Mouse (Mus musculus) NIH3T3 (cell line): Measurements from ENCODE around the gene Mep1a.

Experiments
- DNase-seq: peaks from one replicate; pipeline ENCODE4 v3.0.0-alpha.2; 2012; ENCODE audit warnings: low read depth

The Mep1a gene

DNA sequence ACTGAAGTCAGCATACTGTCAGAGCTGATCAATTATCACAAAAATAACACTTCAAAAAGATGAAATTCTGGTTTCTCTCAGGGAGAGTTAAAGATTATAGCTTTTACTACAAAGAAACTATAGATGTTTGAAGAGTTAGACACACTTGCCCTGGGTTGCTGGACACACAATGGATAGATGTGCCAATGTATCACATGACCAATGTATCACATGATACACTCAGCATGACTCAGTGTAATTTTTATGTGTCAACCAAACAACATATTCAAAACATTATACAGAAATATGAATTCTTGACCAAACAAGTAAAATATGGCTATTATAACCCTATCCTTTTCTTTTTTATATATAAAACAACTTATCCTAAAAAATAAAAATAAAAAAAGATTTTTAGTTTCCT lies 25.0 kb downstream of the Mep1a start:
- DNase-seq: peak; percentile 52

DNA sequence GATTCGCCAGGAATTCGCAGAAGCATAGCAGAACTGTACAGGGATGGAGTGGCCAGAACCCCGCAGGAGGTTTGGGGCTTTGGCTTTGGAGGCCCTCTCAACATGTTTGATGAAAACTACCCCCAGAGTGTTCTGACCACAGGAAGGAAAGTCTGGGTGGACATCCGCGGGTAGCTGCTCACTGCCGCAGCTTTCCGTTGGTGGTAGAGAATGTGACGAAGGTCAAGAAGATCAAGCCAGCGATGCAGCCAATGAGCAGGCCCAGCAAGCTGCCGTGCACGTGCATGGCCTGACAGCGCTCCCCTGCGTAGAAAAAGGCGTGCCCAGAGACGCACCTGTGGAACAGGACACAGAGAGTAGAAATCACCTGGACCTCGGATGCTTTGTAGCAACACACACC lies 27.8 kb downstream of the Mep1a start:
- DNase-seq: no peak

DNA sequence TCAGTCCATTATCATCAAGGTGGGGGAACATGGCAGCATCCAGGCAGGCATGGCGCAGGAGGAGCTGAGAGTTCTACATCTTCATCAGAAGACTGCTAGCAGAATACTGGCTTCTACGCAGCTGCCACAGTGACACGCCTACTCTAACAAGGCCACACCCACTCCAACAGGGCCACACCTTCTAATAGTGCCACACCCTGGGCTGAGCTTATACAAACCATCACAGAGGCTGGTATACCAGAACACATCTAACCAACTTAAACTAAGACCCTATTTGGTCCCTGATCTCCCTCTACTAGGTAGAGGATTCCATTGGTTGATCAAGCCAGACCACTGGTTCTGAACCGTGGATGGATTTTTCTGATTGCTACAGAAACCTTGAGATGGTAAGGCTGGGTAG lies 30.1 kb downstream of the Mep1a start:
- DNase-seq: no peak

DNA sequence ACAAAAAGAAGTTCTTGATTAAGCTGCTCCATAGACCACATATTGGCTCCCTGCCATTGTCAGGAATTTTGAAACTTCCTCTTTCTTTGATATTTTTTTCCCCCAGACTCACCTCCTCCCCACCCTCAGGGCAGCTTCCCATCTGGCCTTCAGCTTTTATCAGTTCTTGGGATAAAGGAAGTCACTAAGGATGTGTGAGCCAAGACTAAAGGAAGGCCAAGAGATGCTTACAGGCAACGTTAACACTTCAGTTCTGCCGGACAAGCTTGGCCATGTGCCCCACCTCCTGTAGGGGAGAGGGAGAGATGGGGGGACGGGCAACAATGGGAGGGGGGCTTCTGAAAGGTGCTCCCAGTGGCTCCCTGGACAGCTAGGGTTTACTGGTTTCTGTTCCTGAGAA lies 32.6 kb downstream of the Mep1a start:
- DNase-seq: no peak

DNA sequence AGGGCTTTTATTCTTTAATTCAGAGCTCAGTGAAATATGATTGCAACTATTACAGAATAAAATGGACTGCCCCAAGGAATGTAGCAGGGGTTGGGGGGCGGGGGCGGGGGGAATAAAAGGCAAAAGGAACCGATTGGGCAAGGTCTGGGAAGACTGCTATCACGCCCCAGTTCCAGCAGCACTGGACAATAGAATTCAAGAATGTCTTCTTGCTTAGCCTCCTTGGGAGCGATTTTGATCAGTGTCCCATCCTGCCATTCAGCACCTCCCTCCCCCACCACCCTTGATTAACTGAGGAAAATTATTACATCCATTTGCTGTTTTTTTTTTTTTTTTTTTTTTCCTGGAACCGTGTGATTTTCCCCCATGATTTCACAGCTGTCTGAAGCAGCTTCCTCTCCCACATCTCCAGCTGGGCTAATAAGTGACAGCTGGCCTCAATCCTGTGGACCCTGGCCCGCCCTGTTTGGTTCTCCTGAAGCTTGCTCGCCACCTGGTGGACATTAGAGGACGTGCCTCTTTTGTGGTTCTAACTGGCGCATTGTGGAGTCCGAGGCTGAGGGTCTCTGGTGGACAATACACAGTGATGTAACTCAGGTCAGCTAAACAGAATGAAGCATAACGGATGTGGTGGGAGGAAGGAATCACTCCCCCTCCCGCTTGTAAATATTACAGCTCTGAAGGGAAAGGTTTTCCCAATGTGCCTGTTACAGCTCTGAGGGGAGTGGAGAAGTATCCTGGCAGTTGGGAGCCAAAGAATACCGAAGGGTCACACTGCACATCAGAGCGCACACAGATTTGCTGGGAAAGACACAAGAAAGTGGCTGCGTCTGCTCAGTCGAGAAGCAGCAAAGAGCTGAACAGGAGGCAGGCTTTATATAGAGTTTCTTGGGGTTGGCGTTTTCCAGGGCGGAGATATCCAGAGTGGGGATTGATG lies 42.1 kb downstream of the Mep1a start:
- peak; percentile 80 for DNase-seq

DNA sequence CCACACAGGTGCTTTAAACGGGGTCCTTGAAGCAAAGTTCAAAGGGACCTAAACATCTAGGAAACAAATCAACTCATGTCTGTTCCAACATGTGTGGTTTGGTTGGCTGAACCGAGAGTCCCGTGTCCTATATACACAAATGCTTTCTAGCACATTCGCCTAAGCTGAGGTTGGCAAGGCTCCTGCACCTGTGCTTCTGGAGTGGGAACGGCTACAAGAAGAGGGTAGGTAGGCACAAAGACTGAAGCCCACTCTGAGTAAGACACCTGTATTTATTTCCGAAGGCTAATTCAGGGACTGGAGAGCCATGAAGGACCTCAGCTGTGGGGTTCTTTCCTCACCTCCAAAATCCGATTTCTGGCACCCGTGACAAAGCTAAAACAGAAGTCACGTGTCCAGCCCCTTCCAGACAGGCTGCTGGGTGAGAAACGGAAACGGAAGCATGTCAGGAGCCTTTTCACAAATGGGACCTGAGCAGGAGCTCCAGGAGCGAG lies 42.8 kb downstream of the Mep1a start:
- DNase-seq: no peak

DNA sequence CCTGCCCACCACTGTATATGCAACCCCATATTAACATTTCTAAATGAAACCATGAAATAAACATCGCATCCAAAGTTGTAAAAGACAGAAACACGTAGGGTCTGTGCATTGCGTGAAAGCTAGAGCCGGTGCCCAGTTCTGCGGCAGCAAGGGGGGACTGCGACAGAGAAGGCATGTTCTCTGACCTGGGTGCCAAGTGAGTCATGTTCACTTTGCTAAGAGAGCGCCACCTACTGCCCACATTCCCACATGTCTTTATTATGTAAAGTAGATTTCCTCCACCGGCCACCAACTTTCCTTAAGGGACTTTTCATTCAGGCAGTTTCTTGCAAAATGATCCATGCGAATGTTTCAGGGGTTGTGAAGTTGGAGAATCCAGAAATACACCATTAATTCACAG lies 44.0 kb downstream of the Mep1a start:
- peak; percentile 89 for DNase-seq

DNA sequence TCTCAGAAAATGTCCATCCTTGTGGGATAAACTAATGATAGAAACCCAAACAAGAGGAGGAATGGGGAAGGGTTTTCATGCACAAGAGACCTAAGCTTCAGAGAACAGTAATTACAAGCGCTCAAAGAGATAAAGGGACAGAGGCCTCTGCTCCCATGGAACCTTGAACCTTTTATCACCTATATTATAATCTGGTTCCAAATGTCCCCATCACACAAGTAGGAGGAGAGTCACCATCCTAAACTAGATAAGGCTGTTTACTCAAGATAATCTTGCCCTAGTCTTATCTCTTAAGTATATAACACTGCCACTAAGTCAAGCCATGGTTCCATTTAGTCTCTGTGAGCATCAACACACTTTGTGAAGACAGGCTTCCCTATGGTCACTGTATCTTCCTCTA lies 51.4 kb downstream of the Mep1a start:
- DNase-seq: no peak

DNA sequence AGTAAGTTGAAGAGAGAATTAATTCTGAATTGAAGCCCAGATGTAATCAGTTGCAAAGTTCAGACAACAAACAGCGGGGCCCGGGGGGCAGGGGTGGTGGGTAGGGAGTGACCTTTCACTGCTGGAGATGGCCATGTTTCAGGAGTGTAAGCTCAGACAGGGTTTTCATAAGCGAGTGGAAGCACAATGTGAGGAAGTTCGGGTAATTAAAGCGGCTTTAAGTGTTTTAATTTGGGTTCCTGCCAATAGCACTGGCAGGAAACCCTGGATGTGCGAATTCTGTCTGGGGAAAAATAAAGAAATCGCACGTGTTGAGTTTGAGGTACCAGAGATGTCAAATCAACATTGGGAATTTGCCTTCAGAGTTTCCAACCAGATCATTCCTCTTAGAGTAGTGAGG lies 68.1 kb downstream of the Mep1a start:
- DNase-seq: no peak

DNA sequence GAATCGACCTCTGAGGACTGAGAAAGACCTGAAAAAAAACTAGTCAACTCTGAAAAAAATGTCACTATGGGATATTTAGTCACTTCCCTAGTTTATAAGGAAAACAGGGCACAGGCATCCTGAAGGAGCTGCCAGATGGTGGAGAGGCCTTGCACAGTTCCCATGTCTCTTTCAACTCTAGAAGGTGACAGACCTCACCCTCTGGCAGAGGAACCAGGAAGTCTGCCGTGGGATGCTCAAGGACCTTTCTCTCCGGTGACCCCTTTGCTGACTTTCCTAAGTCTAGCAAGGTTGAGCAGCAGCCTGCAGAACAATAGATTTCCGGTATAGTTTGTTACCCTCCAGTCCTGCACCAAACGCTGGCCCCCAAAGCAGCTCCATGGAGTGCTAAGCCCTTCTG lies 70.9 kb downstream of the Mep1a start:
- no peak for DNase-seq
